Mouse (Mus musculus) spleen, adult 2 months (tissue): ENCODE results near the gene Pnldc1.

Experiments used
- CTCF ChIP-seq: fragments of 200-500 bp; IDR thresholded peaks from 2 replicates; pipeline ENCODE4 v1.5.1; 2011; ENCODE audit warnings: mild to moderate bottlenecking, inconsistent platforms; ENCODE audit not compliant: insufficient read depth, insufficient read length, insufficient replicate concordance; ENCODE audit errors: extremely low read depth
- POLR2A ChIP-seq: fragments of 200-500 bp; IDR thresholded peaks from 2 replicates; pipeline ENCODE4 v1.6.1; 2011; ENCODE audit warnings: low read depth, low read length, inconsistent platforms

- no peak for TF ChIP-seq POLR2A
- TF ChIP-seq CTCF = no peak
Measured at GRCm38 (mm10) chr17:12909361-12910280, at the start of gene Pnldc1.
